Mouse (Mus musculus) MEL (cell line): ENCODE measurements at regions not wholly inside any gene's neighbourhood (a gene's known extent, or its start where the extent isn't known, plus 50 kb on each side); places are given as distances from the start of the nearest gene placed in this dataset.

Experiments used
- DNase-seq: peaks from one replicate; pipeline ENCODE4 v3.0.0; 2011; ENCODE audit warnings: low read depth, low spot score
- H3K27ac ChIP-seq: 2 replicates; pipeline ENCODE4 v1.5.1; 2012; ENCODE audit warnings: low read depth, mild to moderate bottlenecking, control low read depth, low read length, moderate library complexity; ENCODE audit not compliant: control insufficient read depth
- H3K27me3 ChIP-seq, 2 experiments: fragments of 150-350 bp in 1 of 2; sonication (generic) in 1 of 2; 2 replicates each; pipeline ENCODE4 v1.6.1; 2012; ENCODE audit warnings: low read length in 2 of 2, mild to moderate bottlenecking in 2 of 2, improper control_type of control experiment in 1 of 2, moderate library complexity in 1 of 2; ENCODE audit not compliant: insufficient read depth in 2 of 2, control insufficient read depth in 1 of 2
- H3K36me3 ChIP-seq, 2 experiments: 2 replicates each; pipeline ENCODE4 v1.6.1; 2012 to 2014; ENCODE audit warnings: low read length in 2 of 2, improper control_type of control experiment in 1 of 2, inconsistent platforms in 1 of 2, mild to moderate bottlenecking in 1 of 2; ENCODE audit not compliant: insufficient read depth in 2 of 2, control insufficient read depth in 1 of 2
- H3K4me1 ChIP-seq, 2 experiments: fragments of 150-350 bp in 1 of 2; sonication (generic) in 1 of 2; 2 replicates each; pipeline ENCODE4 v1.6.1; 2012; ENCODE audit warnings: low read length in 2 of 2, improper control_type of control experiment in 1 of 2, mild to moderate bottlenecking in 1 of 2; ENCODE audit not compliant: insufficient read depth in 2 of 2, control insufficient read depth in 1 of 2
- H3K4me3 ChIP-seq, 2 experiments: fragments of 150-350 bp in 1 of 2; sonication (generic) in 1 of 2; 2 replicates each; pipeline ENCODE4 v1.5.1; 2012; ENCODE audit warnings: low read depth in 2 of 2, low read length in 2 of 2, mild to moderate bottlenecking in 2 of 2, moderate library complexity in 2 of 2, control low read depth in 1 of 2, improper control_type of control experiment in 1 of 2; ENCODE audit not compliant: control insufficient read depth in 1 of 2, insufficient read depth in 1 of 2
- H3K79me2 ChIP-seq: 2 replicates; pipeline ENCODE4 v1.6.1; 2012; ENCODE audit warnings: mild to moderate bottlenecking, low read length, moderate library complexity; ENCODE audit not compliant: control insufficient read depth, poor library complexity, insufficient read depth
- H3K9ac ChIP-seq: 2 replicates; pipeline ENCODE4 v1.6.1; 2012; ENCODE audit warnings: low read depth, mild to moderate bottlenecking, control low read depth, low read length, moderate library complexity; ENCODE audit not compliant: control insufficient read depth, poor library complexity, severe bottlenecking
- H3K9me3 ChIP-seq: fragments of 150-350 bp; sonication (generic); replicated peaks from 2 replicates; pipeline ENCODE4 v1.6.1; 2012; ENCODE audit warnings: mild to moderate bottlenecking, low read length, improper control_type of control experiment, moderate library complexity; ENCODE audit not compliant: insufficient read depth
- CHD2 ChIP-seq: IDR thresholded peaks from 2 replicates; pipeline ENCODE4 v1.6.1; 2011; ENCODE audit warnings: low read length, improper control_type of control experiment
- CTCF ChIP-seq, 3 experiments: IDR thresholded peaks in 2 of 3; conservative IDR thresholded peaks in 1 of 3; 2 replicates each; pipeline ENCODE4 v1.5.1; 2011 to 2012; ENCODE audit warnings: low read length in 3 of 3, low read depth in 2 of 3, mild to moderate bottlenecking in 2 of 3, improper control_type of control experiment in 1 of 3, inconsistent platforms in 1 of 3, mixed read lengths in 1 of 3, moderate library complexity in 1 of 3; ENCODE audit not compliant: control insufficient read depth in 1 of 3, insufficient read depth in 1 of 3, poor library complexity in 1 of 3, severe bottlenecking in 1 of 3
- E2F4 ChIP-seq: IDR thresholded peaks from 2 replicates; pipeline ENCODE4 v1.6.1; 2011; ENCODE audit warnings: low read depth, low read length, improper control_type of control experiment, borderline replicate concordance
- ELF1 ChIP-seq: IDR thresholded peaks from 2 replicates; pipeline ENCODE4 v1.6.1; 2014; ENCODE audit warnings: low read depth, mild to moderate bottlenecking, inconsistent platforms, low read length, improper control_type of control experiment, moderate library complexity
- GABPA ChIP-seq: IDR thresholded peaks from 2 replicates; pipeline ENCODE4 v1.6.1; 2012; ENCODE audit warnings: low read depth, mild to moderate bottlenecking, inconsistent platforms, low read length, improper control_type of control experiment, moderate library complexity
- HCFC1 ChIP-seq: IDR thresholded peaks from 2 replicates; pipeline ENCODE4 v1.6.1; 2012; ENCODE audit warnings: low read depth, mild to moderate bottlenecking, inconsistent platforms, low read length, improper control_type of control experiment, moderate library complexity
- JUND ChIP-seq: IDR thresholded peaks from 2 replicates; pipeline ENCODE4 v1.6.1; 2011; ENCODE audit warnings: low read depth, mild to moderate bottlenecking, improper control_type of control experiment, low read length
- MAFK ChIP-seq: IDR thresholded peaks from 2 replicates; pipeline ENCODE4 v1.6.1; 2011; ENCODE audit warnings: low read depth, mild to moderate bottlenecking, low read length, improper control_type of control experiment, borderline replicate concordance
- MAZ ChIP-seq: IDR thresholded peaks from 2 replicates; pipeline ENCODE4 v1.6.1; 2012; ENCODE audit warnings: low read depth, mild to moderate bottlenecking, inconsistent platforms, low read length, improper control_type of control experiment
- MEF2A ChIP-seq: IDR thresholded peaks from 2 replicates; pipeline ENCODE4 v1.6.1; 2014; ENCODE audit warnings: low read depth, mild to moderate bottlenecking, inconsistent platforms, low read length, improper control_type of control experiment; ENCODE audit not compliant: poor library complexity, insufficient replicate concordance, severe bottlenecking; ENCODE audit errors: extremely low read depth
- MYB ChIP-seq: IDR thresholded peaks from 2 replicates; pipeline ENCODE4 v1.6.1; 2011; ENCODE audit warnings: mild to moderate bottlenecking, low read depth, low read length, improper control_type of control experiment
- NRF1 ChIP-seq: IDR thresholded peaks from 2 replicates; pipeline ENCODE4 v1.6.1; 2014; ENCODE audit warnings: low read depth, mild to moderate bottlenecking, inconsistent platforms, low read length, improper control_type of control experiment, moderate library complexity; ENCODE audit not compliant: poor library complexity, insufficient read depth, severe bottlenecking
- POLR2AphosphoS2 ChIP-seq: IDR thresholded peaks from 2 replicates; pipeline ENCODE4 v1.6.1; 2011; ENCODE audit warnings: low read length, improper control_type of control experiment
- RAD21 ChIP-seq: IDR thresholded peaks from 2 replicates; pipeline ENCODE4 v1.6.1; 2011; ENCODE audit warnings: mild to moderate bottlenecking, low read depth, low read length, improper control_type of control experiment
- SMC3 ChIP-seq: IDR thresholded peaks from 2 replicates; pipeline ENCODE4 v1.6.1; 2011; ENCODE audit warnings: low read depth, low read length, improper control_type of control experiment
- TAL1 ChIP-seq: IDR thresholded peaks from 2 replicates; pipeline ENCODE4 v1.6.1; 2012; ENCODE audit warnings: mild to moderate bottlenecking, inconsistent platforms, low read length, moderate library complexity, mixed read lengths
- TBP ChIP-seq: IDR thresholded peaks from 2 replicates; pipeline ENCODE4 v1.8.0; 2011; ENCODE audit warnings: low read depth, low read length, improper control_type of control experiment
- UBTF ChIP-seq: IDR thresholded peaks from 2 replicates; pipeline ENCODE4 v1.6.1; 2012; ENCODE audit warnings: low read depth, mild to moderate bottlenecking, inconsistent platforms, low read length, improper control_type of control experiment, moderate library complexity, borderline replicate concordance; ENCODE audit not compliant: insufficient read depth
- USF1 ChIP-seq: IDR thresholded peaks from 2 replicates; pipeline ENCODE4 v1.6.1; 2014; ENCODE audit warnings: low read depth, mild to moderate bottlenecking, inconsistent platforms, low read length, improper control_type of control experiment, moderate library complexity
- USF2 ChIP-seq, 2 experiments: IDR thresholded peaks; 2 replicates each; pipeline ENCODE4 v1.6.1; 2011 to 2012; ENCODE audit warnings: improper control_type of control experiment in 2 of 2, low read length in 2 of 2, borderline replicate concordance in 1 of 2, inconsistent platforms in 1 of 2, low read depth in 1 of 2, mild to moderate bottlenecking in 1 of 2; ENCODE audit not compliant: insufficient read depth in 1 of 2
- ZMIZ1 ChIP-seq: IDR thresholded peaks from 2 replicates; pipeline ENCODE4 v1.6.1; 2012; ENCODE audit warnings: low read depth, mild to moderate bottlenecking, inconsistent platforms, low read length, improper control_type of control experiment, moderate library complexity
- ZNF384 ChIP-seq: IDR thresholded peaks from 2 replicates; pipeline ENCODE4 v1.6.1; 2012; ENCODE audit warnings: low read depth, mild to moderate bottlenecking, inconsistent platforms, low read length, improper control_type of control experiment

- Histone ChIP-seq H3K27me3 (no peaks in the 10 kb centered on the region), H3K4me3 (no peak overlapping the region), H3K9ac (no peak overlapping the region), H3K79me2 (no peaks in the 10 kb centered on the region), H3K9me3 (no peaks in the 10 kb centered on the region), H3K36me3 (no peaks in the 10 kb centered on the region), H3K4me1 (no peaks in the 10 kb centered on the region), H3K27ac (no peak overlapping the region)
- TF ChIP-seq NRF1 (no peak), HCFC1 (no peak), USF2 (IDR thresholded peaks at IDR 0.05; ENCODE audit: borderline replicate concordance in 1 of 2, insufficient read depth in 1 of 2, low read depth in 1 of 2, low read length in 2 of 2) (no peak), RAD21 (no peak)
- DNase-seq: no peak
Observed at GRCm38 (mm10) chr1:61298779-61299178, 321.1 kb downstream of the Icos start.

GRCm38 (mm10) chr1:61300491-61300890, 322.8 kb downstream of the Icos start:
- H3K4me3 ChIP-seq: no peak overlapping the region
- H3K9me3 ChIP-seq: no peaks in the 10 kb centered on the region
- no peaks in the 10 kb centered on the region for H3K36me3 ChIP-seq
- no peaks in the 10 kb centered on the region for H3K27me3 ChIP-seq
- no peak for DNase-seq
- H3K27ac ChIP-seq: no peak overlapping the region
- no peak overlapping the region for H3K9ac ChIP-seq
- TF ChIP-seq USF2 (IDR thresholded peaks at IDR 0.05; ENCODE audit: borderline replicate concordance in 1 of 2, insufficient read depth in 1 of 2, low read depth in 1 of 2, low read length in 2 of 2) (no peak), MAFK (no peak), CTCF (IDR thresholded peaks at IDR 0.05 in 2 of 3, conservative IDR thresholded peaks at IDR 0.05 in 1 of 3; ENCODE audit: control insufficient read depth in 1 of 3, insufficient read depth in 1 of 3, low read depth in 2 of 3, low read length in 3 of 3, poor library complexity in 1 of 3, severe bottlenecking in 1 of 3) (no peak), TAL1 (no peak), POLR2AphosphoS2 (no peak), TBP (no peak), RAD21 (no peak), USF1 (no peak)
- H3K79me2 ChIP-seq: no peaks in the 10 kb centered on the region
- H3K4me1 ChIP-seq: no peaks in the 10 kb centered on the region

GRCm38 (mm10) chr1:61301041-61302030, 323.6 kb downstream of the Icos start:
- Histone ChIP-seq H3K9ac (no peak overlapping the region), H3K36me3 (no peaks in the 10 kb centered on the region), H3K4me1 (no peaks in the 10 kb centered on the region), H3K27me3 (no peaks in the 10 kb centered on the region), H3K9me3 (no peaks in the 10 kb centered on the region), H3K79me2 (no peaks in the 10 kb centered on the region), H3K27ac (no peak overlapping the region), H3K4me3 (no peak overlapping the region)
- no peak for DNase-seq
- TF ChIP-seq CTCF (IDR thresholded peaks at IDR 0.05 in 2 of 3, conservative IDR thresholded peaks at IDR 0.05 in 1 of 3; ENCODE audit: control insufficient read depth in 1 of 3, insufficient read depth in 1 of 3, low read depth in 2 of 3, low read length in 3 of 3, poor library complexity in 1 of 3, severe bottlenecking in 1 of 3) (no peak), CHD2 (no peak), ZMIZ1 (no peak), ZNF384 (no peak), MYB (no peak), E2F4 (no peak), UBTF (no peak), POLR2AphosphoS2 (no peak), JUND (no peak), USF1 (no peak), ELF1 (no peak), MAZ (no peak), SMC3 (no peak), TBP (no peak), GABPA (no peak), MEF2A (no peak)
